In genomic region chr14:47863067-47863466, GRCm38 (mm10) we compare ENCODE assay signal across 9 mouse cellular contexts.
DNase-seq lines count a peak whose midpoint lies in the region; ATAC-seq lines count a peak whose summit lies in the region.
"Had no signal": no experiment of that assay in that cellular context is flagged by ENCODE, and none has a peak within 500 bp of the region (broad histone marks: within the 10 kb centered on the region; RNA-seq: fewer than 3 reads in every experiment).

No protein-coding gene starts in this region.

- no peaks in the 10 kb centered on the region for H3K27me3 ChIP-seq in intestine, embryonic 15.5 days (replicated peaks)

- no peaks in the 10 kb centered on the region for H3K9me3 ChIP-seq in intestine, embryonic 15.5 days

- intact Hi-C loops in gastrocnemius, postnatal 14 days (cut with DNase I; ENCODE audit: low total_unique reads): no loop called here

- no peak overlapping the region for H3K4me3 ChIP-seq in intestine, embryonic 15.5 days (replicated peaks)

- ATAC-seq in intestine, embryonic 15.5 days: no peak

- 60% methylated on average over 5 of the region's 5 CpGs for WGBS in intestine, embryonic 15.5 days

- H3K4me2 ChIP-seq in intestine, embryonic 15.5 days (replicated peaks): no peak overlapping the region

- no peaks in the 10 kb centered on the region for H3K36me3 ChIP-seq in intestine, embryonic 15.5 days

- H3K4me1 ChIP-seq in intestine, embryonic 15.5 days (replicated peaks): no peaks in the 10 kb centered on the region

- no peak overlapping the region for H3K27ac ChIP-seq in intestine, embryonic 15.5 days
- H3K27ac ChIP-seq: liver, embryonic 14.5 days had no signal

- DNase-seq in gastrocnemius, postnatal 25 days: peak; percentile 42
- no peak for DNase-seq in gastrocnemius, postnatal 14 days
- peak; percentile 3 for DNase-seq in urinary bladder, postnatal 25 days (ENCODE audit: low spot score)
- no peak for DNase-seq in urinary bladder, adult 2 months (ENCODE audit: low spot score)
- DNase-seq in layer of hippocampus, adult 8-10 months (ENCODE audit: low spot score in 2 of 2): peak; percentile 25 to 36
- peak; percentile 16 to 27 for DNase-seq in urinary bladder, postnatal 36 days (ENCODE audit: low spot score in 2 of 2)
- no peak for DNase-seq in embryo, embryonic 10 days (ENCODE audit: low spot score)

- H3K9ac ChIP-seq in intestine, embryonic 15.5 days: no peak overlapping the region
- H3K9ac ChIP-seq: liver, embryonic 14.5 days had no signal

Comparison
In these comparisons a context has a peak if more than half of its experiments do, and no peak if none do; other contexts are left out.
1. DNase-seq: peak in gastrocnemius, postnatal 25 days (single experiment), urinary bladder, postnatal 25 days (single experiment), layer of hippocampus, adult 8-10 months (2 of 2) and urinary bladder, postnatal 36 days (2 of 2); none in gastrocnemius, postnatal 14 days (single experiment), urinary bladder, adult 2 months (single experiment) and embryo, embryonic 10 days (single experiment).